Mouse (Mus musculus): ENCODE measurements around the gene Asap2.

GRCm38 (mm10) chr12:21165891-21166342 lies 175.7 kb downstream of the Asap2 start:
- no peak for TF ChIP-seq CTCF (IDR thresholded peaks at IDR 0.05; ENCODE audit: low read depth)
- no peak for TF ChIP-seq EP300 (optimal IDR thresholded peaks at IDR 0.05)

All from stomach, postnatal 0 days (tissue).